Mouse (Mus musculus): ENCODE measurements at regions not wholly inside any gene's neighbourhood (a gene's known extent, or its start where the extent isn't known, plus 50 kb on each side); places are given as distances from the start of the nearest gene placed in this dataset.
A peak's percentile ranks its signal among the peaks of the same experiment; 100 is the strongest.

DNA sequence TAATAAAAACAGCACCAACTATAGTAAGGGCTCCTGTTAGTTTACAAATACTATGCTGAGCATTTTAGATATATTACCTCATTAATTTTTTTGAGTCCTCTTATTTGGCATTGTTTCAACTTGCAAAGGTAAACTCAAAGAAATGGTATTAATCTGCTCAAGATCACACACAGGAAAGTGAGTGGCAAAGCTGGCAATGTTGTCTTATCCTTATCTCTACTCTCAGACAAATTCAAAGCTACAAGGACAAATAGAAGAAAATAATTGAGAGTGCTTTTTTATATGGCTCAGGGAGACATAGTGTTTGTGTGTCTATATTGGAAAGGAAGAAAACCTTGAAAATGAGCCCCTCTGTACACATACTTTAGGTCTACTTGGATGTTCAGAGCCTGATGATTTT is 411.9 kb upstream of the Mgat4c start:
- no peak for DNase-seq

DNA sequence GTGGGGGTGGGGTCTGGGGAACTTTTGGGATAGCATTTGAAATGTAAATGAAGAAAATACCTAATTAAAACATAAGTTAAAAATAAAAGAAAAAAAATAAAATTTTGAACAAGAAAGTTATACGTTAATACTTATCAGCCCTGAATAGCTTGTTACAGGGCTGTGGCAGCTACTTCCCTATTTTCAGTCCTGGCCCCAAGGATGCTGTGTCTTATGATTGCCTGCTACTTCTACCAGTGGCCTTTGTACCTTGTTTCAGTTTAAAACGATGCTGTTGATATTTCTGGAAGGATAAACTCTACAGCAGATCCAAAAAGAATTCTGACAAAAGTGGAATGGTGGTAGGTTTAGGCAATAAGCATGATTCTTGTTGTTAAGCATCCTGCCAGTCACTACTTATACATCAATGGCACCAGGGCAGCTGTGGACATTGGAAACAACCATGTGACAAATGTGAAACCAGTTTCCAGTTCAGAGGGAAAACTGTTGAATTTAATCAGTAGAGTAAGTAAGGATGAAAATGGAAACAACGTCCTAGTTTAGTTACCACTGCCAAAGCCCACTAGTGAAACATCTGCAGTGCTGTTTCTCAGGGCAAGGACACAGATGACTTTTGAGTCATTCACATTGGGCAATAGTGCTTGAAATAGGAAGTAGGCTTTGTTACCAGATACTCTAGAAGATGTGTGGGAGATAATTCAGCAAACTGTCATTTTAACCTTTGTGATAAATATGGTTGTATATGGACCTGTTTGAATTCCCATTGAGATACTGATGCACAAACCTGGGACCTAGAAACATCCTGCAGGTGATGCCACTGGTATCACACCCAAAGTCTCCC is 409.6 kb upstream of the Mgat4c start:
- DNase-seq = no peak

DNA sequence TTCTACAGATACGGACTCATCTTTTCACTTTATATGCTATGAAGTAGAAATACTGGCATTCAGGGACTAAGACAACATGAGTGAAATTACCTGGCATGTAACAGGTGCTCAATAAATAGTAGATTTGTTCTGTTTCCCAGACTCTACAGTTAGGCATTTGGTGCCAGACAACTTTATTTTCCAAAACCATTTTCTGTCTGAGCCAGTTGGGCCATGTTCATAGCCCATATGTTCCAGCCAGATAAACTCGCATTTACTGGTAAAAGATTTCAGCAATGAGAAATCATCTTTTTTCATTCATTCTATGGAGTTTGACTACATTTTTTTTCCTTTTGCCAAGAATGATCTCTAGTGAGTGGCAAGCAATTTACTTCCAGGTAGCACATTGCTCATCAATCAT is 393.2 kb upstream of the Mgat4c start:
- DNase-seq = peak; percentile 7

DNA sequence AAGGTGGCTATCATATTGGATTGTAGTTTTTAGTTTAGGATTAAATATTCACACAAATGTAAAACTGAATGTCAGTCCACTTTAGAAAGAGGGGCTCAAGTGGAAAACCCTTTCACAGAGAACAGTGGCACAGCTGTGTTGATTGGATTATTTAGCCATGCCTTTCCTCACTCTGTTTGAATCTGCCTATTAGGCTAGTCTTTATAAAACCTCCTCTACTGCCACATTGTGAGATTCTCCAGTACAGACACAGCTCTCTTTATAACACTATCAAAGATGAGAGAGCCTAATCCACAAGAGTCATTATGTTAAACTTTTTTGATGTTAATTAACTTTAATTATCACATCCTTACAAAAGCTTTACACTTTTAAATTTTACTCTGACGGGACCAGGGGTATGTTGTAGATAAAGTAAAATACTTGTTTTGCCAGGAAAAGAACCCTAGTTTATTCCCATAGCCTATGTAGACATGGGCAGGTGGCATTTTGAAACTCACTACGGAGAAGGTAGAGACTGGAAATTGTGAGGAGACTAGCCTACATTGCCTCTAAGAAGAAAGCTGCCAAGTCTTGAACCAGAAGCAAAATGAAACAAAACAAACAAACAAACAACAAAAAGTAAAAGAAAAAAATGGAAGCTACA is 379.0 kb upstream of the Mgat4c start:
- DNase-seq = no peak

DNA sequence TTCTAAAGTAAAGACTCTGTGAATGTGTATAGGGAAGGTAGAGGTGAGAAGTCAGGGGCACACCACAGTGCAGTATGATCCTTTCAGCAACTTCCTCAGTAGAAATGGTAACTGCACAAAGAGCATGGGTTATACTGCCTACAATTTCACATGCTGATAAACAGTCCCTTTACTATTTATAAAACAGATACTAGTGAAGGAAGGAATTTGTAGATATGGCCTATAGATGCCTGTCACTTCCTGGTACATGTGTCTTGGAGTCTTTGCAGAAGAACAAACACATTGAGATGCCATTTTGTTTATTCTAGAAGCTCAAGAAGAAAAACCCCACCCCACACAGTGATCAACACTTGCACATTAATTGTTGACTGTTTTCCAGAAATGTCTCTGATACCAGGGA is 377.2 kb upstream of the Mgat4c start:
- no peak for DNase-seq

DNA sequence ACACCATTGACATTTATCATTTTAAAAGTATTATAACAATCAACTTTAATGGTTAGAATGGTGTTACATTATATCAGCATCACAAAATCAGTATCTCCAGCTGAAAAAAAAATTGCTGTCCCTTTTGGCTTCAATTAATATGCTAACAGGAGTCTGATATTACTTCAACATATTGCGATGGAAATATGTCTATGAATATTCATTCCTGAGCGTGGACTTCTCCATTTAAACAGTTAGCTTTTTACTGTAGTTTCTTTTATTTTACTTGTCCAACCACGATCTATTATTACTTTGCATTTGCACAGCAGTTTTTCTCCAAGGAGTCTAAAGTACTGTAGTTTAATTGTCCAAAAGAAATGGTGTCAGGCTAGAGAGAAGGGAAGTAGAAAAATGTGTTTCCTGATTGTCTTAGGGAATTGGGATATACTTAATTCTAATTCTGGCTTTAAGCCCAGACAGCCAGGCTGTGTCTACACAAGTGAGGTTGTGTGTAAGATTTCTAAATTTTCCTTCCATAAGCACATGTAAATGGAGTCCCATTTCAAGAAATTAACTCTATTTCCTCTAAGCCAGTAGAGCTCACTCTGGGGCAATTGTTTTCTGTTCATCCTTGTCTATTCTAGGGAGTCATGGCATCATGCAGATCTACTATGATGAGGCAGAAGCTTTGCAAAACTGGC is 364.5 kb upstream of the Mgat4c start:
- DNase-seq = peak; percentile 3

DNA sequence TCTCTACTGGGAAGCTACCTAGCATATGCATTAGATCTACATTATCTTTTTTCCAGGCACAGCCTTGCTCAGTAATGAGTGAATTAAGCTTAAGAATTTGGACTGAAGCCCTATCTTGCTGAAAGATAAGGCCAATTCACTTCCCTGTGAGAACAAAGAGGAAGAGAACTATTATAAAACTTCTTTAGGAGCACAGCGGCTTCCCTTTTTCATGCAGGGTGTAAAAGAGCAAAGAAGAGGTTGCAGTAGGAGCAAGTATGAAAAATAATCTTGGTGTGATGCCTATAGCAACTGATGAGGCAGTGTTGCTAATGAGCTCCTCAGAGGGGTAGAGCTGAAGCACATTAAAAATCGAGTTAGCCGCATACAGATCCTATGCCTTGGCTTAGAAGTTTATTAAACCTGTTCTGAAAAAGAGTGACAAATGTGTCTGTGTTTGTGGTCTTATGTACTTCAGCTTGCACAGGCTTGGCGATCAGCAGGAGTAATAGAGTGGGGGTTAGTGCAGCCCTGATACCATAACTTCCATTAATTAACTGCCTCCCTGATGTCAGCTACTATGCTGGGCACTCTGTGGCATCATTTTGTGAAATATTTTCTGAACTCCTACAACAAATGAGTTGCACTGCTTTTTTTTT is 360.1 kb upstream of the Mgat4c start:
- no peak for DNase-seq

DNA sequence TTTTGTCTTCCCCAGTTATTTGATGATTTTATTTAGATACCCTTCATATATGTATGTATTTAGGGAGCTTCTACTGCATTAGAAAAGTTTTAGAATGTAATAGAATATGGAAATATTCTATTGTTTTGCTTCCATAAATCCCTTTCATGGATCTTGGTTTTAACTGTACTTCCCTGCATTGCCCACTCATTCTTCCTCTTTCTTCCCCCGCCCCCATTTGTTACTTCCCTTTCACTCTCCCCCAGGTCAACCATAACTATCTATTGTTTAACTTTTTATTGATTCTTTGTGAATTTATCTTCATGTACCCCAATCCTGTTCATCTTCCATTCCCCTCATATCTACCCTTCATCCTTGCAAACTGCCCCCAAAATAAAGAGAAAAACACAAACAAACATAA is 356.8 kb upstream of the Mgat4c start:
- no peak for DNase-seq

DNA sequence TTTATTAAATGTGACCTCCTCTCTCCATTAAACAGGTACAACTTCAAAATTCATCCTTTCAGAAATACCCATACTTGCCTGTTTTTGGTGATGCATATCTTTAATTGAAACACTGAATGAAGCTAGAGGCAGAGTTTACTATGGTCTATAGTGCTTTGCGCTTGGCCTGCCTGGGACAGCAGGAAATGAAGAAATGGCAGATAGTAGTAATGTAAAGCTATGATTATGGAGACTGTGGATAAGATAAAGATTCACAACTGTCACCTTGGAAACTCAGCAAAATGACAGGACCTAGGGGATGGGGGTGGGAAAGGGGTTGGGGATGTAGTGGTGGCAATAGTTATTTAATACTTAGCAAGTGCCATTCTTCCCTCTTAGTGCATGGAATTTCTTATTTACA is 352.7 kb upstream of the Mgat4c start:
- no peak for DNase-seq

DNA sequence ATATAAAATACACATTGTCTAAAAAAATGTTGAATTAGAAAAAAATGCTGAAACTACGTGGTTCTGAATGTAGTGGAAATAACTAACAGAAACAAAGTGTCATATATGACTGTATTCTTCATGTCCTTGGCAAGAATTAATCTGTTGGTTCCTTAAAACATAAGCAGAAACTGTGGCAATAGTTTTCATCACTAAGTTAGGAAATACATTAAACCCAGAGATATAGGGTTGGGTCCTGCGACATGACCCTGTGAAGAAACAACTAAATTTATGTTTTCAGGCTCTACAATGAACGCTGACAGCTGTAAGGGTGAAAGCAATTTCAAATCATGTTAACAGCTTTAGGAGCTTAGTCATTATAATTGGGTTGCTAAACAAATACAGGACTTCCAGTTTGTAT is 351.2 kb upstream of the Mgat4c start:
- no peak for DNase-seq

DNA sequence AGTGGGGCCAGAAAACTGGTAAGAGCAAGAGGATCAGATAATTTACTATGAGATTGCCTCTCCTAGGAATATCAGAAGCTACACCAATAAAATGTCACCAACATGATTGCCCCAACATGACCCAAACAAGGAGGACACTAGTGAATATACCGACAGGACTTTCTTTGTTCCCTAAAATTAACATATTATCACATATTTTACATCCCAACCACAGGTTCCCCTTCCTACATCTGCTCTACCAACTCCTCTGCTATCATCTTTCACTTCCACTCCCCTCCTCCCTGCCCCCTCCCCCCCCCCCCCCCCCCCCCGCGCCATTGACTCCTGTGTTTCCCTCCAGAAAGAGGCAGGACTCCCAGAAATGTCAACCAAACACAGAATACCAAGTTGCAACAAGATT is 346.2 kb upstream of the Mgat4c start:
- DNase-seq = no peak

DNA sequence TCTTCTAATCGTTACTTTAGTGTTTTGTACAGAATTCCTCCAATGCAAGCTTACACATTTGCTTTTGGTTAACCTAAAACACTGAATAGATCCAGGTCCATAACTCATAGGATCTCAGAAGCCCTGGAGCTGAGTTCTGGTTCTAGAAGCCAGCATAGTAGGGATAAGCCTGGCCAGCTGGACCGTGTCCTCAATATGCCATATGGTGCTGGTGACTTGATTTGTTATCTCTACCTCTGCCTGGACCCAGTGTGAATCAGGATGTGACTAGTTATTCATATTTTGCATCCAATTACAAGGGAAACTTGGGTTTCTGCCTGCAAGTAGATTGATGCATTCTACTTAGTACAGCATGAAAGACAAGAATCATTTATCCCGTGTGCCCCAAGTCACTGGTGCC is 341.7 kb upstream of the Mgat4c start:
- no peak for DNase-seq

DNA sequence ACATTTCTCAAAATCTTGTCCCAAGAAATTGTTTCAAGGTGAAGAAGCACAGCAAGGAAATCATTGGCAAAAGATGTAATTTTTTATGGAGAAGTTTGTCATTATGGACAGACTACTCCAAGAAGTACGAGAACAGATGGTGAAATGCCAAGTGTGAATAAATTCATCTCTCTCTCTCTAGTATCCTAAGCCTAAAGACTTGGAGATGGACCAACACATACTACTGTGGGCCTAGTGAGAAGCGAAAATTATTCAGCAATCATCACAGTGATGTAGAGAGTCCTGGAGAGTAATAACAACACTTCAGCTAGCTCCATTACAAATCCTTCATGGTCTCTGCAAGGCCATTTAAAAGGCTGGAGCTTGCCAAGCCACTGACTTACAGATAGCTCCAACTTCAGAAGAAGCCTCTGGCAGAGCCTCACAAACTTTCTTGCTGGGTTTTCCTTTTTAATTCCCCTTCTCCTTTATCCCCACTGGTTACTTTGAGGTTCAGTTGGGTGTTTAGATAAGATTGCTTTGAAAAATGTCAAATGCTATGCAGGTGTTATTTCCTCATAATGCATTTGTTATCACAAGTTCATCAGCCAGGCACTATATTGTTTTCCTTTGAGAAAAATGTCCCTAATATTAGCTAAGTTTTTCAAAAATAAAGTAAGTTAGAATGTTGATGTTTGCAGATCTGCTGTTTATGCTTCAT is 330.9 kb upstream of the Mgat4c start:
- no peak for DNase-seq

DNA sequence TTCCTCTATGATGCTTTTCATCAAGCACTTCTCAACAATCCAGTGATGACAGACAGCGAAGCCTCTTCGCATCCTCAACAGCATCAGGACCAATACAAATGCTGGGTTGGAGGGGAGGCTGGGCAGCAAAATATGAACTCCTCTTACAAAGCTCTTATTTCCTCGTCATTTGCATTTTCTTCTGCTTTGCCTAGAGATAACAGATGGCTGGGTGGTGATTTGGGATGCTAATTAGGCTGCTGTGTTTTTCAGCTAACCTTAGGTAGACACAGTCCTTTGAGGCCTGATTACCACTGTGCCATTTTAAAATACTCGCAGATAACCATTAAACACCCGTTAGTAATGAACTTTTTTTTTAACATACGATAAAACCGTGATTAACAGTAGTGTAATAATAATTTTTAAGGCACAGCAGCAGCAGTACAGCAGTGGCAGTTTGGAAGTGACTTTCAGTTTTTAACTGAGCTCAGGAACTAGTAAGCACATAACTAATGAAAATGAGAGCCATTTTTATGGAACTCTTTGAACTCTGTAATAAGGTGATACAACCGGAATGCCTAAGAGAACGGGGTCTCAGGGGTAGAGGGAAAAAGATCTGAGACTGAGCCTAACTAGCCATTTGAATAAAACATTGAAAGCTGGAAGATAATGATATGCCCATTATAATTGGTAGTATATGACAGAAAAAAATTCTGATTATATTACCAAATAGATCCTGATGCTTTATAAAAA is 307.3 kb upstream of the Mgat4c start:
- DNase-seq = no peak

DNA sequence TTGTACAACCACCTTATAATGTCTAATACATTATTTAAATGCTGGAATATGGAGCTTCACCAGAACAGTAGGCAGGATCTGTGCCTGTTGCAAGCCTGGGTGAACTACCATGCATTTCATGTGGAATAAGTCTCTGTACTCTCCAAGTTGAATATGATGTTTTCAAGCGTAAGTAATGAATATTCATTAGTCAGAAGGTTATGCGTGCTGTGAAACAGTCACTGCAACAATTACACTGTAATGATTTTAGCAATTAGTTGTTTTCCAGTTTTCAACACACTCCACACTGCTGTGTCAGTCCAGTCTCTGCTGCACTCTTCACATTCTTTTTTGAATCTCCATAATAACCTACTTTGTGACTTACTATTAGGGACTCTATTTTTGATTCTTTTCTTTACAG is 287.9 kb upstream of the Mgat4c start:
- DNase-seq = no peak

DNA sequence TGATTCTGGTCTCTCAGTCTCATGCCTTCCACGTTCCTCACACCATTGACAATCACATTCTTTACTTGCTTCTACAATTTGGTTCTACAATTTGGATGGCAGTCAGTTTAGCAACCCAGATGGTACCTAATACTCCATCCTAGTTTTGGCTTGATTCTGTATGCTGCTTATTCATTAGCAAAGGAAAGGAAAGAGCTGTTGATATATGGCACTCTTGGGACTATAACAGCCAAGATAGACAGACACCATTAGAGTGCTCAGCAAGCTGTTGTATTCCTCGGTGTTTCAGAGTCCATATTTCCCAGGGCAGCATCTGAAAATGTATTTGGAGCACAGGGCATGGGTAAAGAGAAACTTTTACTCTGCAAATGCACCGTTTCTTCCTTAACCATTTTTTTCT is 282.1 kb upstream of the Mgat4c start:
- DNase-seq = no peak

DNA sequence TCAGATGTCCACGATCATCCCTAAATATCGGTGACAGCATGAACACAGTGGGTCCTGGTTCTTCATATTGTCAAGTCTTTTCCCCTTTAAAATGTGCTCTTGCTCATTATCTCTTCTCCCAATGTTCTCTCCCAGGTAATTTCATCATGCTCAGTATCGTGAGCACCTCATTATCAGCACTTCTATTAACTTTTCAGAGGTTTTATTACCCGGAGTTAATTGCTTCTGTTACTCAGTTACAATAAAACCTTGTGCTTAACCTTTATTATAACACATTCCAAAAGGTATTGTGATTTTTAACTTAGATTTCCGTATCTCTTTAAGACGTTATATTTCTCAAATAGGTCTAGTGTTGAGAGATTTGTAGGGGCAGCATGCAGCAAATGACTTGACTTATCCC is 266.0 kb upstream of the Mgat4c start:
- no peak for DNase-seq

DNA sequence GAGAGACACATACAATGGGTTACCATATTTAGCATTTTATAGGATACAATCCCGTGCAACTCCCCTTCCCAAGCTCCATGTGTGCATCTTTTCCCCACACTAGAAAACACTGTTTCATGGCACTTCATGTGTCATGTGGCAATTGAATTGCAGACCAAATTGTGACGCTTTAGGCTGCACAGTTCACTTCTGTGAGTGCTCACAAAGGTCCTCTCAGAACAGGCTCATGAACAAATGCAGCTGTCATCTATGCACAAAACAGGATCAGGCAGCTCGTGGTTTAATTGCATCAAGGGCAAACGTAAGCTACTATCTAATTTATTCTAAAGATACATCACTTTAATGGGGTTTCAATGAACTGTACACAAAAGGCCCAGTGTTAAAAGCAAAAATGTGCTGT is 258.7 kb upstream of the Mgat4c start:
- no peak for DNase-seq

Measured in layer of hippocampus, adult 9-11 months (tissue).